Mouse (Mus musculus) heart, postnatal 14 days (tissue): ENCODE measurements at regions not wholly inside any gene's neighbourhood (a gene's known extent, or its start where the extent isn't known, plus 50 kb on each side); places are given as distances from the start of the nearest gene placed in this dataset.

ENCODE experiments used
- DNase-seq, 2 experiments: peaks; one replicate each; pipeline ENCODE4 v3.0.0; 2021 to 2022
- intact Hi-C: fragments of 180-260 bp; cut with DNase I; formaldehyde crosslinking; loops from one replicate; pipeline ENCODE4 v1.15.1; 2025

DNA sequence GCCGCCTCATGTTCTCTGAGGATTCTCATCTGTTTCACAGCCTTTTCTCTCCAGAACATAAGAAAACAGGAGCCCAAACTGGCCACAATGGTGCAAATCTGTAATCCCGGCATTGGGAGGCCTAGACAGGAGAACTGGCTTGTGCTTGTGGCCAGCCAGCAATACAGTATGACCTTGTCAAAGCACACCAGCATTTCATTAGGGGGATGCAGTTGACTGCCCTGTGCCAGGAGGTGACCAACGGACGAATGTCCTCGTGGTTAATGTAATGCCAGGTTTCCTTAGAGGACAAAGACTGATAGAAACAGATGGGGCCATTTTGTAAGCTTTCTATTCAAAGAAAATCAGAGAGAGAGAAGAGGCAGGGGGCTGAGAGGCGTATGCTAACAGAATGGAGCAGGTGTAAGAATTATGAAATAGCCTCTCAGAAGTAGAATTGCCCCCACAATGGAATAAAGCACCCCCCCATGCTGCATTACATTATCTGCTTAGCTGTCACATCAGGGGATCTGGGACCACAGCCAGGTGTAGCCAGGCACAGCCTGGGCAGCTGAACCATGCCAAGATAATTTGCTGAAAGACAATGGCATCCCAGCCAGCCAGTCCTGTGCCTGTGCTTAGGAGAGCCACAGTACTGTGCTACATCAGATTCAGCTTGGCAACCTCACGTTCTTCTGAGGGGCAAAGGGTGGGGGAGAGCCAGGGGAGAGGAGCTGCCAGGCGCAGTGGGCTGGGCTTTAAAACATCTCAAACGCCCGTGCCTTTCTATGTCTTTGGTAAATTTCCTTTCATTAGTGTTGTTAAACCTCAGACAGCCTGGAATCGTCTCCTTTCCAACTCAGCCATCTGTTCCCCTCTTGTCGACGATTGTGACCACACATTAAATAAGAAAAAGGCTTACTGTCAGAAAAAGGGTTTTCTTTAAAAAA is 167.9 kb downstream of the Gm19410 start:
- no peak for DNase-seq
- intact Hi-C loops, result no loop called here

DNA sequence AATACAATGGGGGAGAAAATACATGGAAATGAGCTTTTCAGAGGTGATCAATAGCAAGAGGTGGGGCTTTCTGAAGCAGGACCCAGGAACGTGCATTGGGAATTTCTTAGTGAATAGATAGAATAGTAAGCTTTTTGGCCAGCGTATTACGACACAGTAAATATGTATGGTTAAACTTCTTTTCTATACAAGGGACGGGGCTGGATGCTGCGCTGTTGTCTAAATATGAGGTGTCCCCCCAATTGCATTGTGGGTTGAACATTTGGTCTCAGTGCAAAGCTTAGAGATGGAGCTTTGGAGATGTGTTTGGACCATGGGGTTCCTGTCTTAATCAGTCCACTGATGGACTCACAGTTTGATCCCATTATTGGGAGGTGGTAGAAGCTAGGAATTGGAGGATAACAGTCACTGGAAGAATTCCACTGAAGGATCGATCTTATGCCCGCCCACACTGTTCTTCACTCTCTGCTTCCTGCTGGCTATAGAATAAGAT is 168.6 kb downstream of the Gm19410 start:
- no peak for DNase-seq
- intact Hi-C loops, result no loop called here

DNA sequence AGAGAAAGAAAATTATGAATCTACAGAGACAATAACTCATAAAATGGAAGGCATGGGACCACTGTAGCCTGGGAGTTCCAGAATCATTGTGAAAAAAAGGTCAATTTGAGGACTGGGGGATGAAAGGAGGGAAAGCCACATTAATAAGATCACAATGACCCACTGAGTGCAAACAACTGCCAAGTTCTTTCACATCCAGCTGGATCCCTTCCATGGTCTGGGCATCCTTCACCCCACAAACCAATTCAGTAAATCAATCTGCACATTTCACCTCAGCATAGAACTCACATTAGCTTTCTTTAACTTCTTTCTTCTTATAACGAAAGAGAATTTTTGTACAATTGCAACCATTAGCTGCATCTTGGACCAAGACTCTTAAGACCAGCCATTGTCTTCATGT is 169.4 kb downstream of the Gm19410 start:
- no peak for DNase-seq
- intact Hi-C loops, result no loop called here

DNA sequence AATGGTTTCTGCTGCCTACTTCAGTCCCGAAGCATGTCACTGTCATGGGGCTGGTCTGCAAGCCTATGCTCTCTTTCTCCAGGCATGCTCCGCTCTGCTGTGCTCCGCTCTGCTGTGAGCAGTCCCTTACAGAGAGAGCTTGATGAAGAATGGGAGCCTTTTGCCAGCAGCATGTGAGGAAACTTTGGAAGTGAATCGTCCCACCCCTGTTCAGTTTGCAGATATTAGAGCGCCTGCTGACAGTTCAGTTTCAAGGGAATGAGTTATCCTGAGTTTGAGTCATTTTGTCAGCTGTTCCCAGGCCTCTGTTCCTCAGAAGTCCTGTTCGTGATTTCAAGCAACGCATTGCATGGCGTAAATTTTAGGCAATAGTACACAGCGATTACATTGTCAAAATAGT is 173.6 kb downstream of the Gm19410 start:
- intact Hi-C loops, result no loop called here
- DNase-seq, result peak in 1 of 2 experiments; percentile 21

GRCm38 (mm10) chr8:35942515-35942914 is 176.9 kb downstream of the Gm19410 start:
- DNase-seq, result no peak
- intact Hi-C loops, result no loop called here

DNA sequence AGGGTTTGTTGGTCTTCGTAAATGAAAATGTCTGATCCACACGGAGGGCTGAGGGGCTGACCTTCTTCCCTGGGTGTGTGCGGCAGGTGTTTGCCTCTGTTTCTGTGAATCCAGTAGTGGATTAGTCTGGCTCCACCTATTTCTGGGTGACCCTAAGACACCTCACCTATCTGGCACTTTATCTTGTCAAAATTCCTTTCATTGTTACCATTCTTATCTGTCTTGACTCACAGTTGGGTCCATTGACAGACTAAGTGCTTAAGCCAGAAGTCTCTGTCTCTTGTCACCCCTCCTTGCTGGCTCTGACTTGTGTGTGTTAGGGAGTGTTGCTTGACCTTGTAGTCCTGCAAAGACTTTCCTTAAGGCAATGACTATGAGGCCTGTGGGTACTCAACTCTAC is 178.1 kb downstream of the Gm19410 start:
- DNase-seq, result no peak
- intact Hi-C loops, result no loop called here

DNA sequence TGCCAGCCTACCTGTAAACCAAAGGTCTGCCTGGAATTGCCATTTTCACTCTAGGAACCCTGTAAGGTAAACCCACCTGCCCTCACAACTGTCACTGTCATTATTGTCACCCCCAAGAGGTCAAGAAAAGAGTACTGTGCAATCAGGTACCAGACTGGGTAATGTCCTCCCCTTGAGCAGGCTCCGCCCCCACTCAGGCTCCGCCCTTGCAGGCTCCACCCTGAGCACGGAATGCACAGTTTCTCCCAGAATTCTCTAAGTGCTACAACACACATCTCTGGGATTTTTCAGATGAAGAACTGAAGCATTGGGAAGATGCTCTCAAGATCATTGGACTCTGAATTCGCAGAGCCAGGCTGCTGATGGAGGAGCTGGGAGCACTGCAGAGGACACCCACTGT is 178.9 kb downstream of the Gm19410 start:
- intact Hi-C loops, result no loop called here
- no peak for DNase-seq

GRCm38 (mm10) chr8:35946539-35946940 is 180.9 kb downstream of the Gm19410 start:
- intact Hi-C loops, result no loop called here
- no peak for DNase-seq

- intact Hi-C loops, result no loop called here
- DNase-seq, result no peak
Measured at GRCm38 (mm10) chr8:35948146-35948545, 182.6 kb downstream of the Gm19410 start.

- intact Hi-C loops, result no loop called here
- DNase-seq, result no peak
Measured at GRCm38 (mm10) chr8:35948751-35949183, 183.2 kb downstream of the Gm19410 start.

DNA sequence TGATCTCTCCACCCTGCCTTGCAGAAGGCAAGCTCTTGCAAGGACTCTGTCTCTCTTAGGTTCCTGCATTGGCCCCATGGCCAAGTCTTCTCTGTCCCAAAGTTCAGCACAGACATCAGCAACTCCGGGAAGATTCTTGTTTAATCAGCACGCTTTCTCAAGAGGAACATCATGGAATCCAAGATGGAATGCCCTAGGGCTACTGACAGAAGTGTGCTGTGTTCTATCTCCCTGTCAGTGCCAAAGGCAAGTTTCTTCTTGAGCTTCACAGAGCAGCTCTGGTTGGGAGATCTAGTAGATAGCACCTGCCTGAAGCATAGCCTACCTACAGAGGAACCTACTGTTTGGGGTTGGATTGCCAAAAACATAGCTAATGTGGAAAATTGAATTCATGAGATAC is 189.9 kb downstream of the Gm19410 start:
- intact Hi-C loops, result loop anchor here (5.0 kb wide), 1 partner anchor 227 kb away; no protein-coding TSS in a partner anchor
- no peak for DNase-seq

DNA sequence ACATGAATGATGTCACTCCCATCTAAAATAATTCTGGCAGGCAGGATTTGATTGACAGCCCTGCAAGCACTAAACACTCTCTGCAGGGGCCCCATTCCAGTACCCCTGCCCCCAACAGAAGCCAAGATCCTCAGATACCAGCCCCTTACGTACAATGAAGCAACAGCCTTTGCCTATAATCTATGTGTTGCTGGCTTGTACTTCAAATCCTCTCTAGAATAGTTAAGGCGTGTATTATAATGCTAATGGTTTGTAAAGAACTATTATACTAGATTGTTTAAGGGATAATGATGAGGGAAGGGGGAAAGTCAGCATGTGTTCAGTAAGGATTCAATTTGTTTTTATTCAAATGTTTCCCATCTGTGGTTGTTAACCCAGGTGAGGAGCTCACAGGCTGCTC is 190.7 kb downstream of the Gm19410 start:
- no peak for DNase-seq
- intact Hi-C loops, result loop anchor here (5.0 kb wide), 1 partner anchor 226 kb away; no protein-coding TSS in a partner anchor

DNA sequence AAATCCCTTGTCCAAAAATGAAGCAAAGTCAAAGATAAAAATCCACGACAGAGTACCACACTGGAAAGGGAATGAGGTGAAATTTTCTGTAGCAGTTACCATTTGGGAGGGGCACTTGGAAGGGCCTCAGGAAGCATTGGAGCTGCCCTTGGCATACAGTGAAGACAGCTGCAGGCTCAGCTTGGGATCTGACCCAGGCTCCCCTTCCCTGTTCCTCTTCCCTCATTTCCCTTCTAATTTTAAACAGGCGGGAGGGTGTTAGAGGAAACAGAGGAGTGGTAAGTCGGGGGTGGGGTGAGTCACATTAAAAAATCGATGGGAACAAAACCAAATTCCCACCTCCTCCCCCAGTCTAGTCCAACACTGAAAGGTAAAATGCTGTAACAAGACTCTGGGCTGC is 193.6 kb downstream of the Gm19410 start:
- DNase-seq, result no peak
- intact Hi-C loops, result loop anchor here (5.0 kb wide), 1 partner anchor 223 kb away; no protein-coding TSS in a partner anchor

- intact Hi-C loops, result no loop called here
- no peak for DNase-seq
Measured at GRCm38 (mm10) chr8:35960867-35961614, 195.5 kb downstream of the Gm19410 start.

DNA sequence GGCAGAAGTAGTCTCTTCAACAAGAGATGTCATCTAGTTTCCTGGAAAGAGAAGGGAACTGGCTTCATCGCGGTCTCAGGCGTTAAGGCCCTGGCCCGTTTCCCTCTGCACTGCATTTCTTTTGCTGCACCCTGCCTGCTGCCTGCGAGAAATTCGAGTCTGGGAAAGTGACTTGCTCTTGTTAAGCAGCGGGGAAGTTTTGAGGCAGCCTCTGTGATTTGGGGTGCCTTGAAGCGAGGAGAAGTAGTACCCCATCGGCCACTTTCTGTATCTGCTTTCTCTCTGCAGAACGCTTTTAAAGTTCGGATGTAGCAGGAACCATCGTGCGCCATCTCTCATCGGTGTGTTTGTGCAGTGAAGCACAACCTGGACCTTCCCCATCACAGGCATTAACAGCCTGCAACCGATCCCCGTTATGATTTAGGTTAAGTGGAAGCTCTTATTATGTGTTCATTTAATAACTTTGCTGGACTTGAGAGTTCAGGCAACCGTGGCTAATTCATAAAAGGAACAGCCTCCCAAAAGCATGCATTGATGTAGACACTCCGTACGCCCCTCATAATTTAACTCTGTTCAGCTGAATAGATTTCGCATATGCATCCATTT is 196.1 kb downstream of the Gm19410 start:
- DNase-seq, result peak in 1 of 2 experiments; percentile 20
- intact Hi-C loops, result no loop called here

DNA sequence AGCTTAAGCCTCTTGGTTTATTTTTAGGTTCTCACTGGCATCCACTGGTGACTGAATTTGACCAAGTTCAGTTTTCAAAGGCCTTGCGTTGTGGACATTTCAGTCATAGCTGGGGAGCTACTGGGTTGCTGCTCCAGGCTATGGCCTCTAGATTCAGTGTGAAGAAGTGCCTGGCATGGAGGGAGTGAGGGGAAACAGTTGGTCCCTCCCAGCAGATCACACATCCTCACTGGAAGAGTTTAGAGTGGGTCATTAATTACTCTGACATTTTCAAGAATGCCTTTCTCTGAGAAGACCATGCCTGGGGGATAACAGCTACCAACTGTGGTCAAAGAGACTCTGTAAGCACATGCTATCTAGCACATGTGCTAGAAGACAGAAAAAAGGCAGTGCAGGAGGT is 199.3 kb downstream of the Gm19410 start:
- no peak for DNase-seq
- intact Hi-C loops, result no loop called here

GRCm38 (mm10) chr8:35968341-35968740 is 202.8 kb downstream of the Gm19410 start:
- DNase-seq, result no peak
- intact Hi-C loops, result no loop called here

GRCm38 (mm10) chr8:35971082-35971481 is 205.5 kb downstream of the Gm19410 start:
- no peak for DNase-seq
- intact Hi-C loops, result no loop called here

- peak in 1 of 2 experiments; percentile 22 for DNase-seq
- intact Hi-C loops, result no loop called here
Measured at GRCm38 (mm10) chr8:35974323-35975029, 208.9 kb downstream of the Gm19410 start.

- DNase-seq, result no peak
- intact Hi-C loops, result no loop called here
Measured at GRCm38 (mm10) chr8:35979638-35980255, 214.2 kb downstream of the Gm19410 start.
